Mouse (Mus musculus) lung, embryonic 14.5 days (tissue): Measurements from ENCODE around the gene Nr1h4. TPM values are rescaled to one million over a fixed set of nuclear protein-coding genes. Genes with fewer than 3 reads are reported as not detected.

Source experiments
- ATAC-seq: fragments of 200-750 bp; cut with Nextera tagmentation; 2 replicates; pipeline ENCODE4 v1.8.0; 2017; ENCODE audit warnings: mild to moderate bottlenecking, moderate TSS enrichment, moderate library complexity; ENCODE audit not compliant: insufficient read depth
- DNase-seq: peaks from one replicate; pipeline ENCODE4 v3.0.0-alpha.2; 2015
- H3K27ac ChIP-seq: fragments of 300-500 bp; sonication (generic); 2 replicates; pipeline ENCODE4 v1.5.1; 2014; ENCODE audit warnings: low read depth, mild to moderate bottlenecking, moderate library complexity
- H3K27me3 ChIP-seq: fragments of 300-500 bp; sonication (generic); 2 replicates; pipeline ENCODE4 v1.6.1; 2014; ENCODE audit warnings: low read length, control low read depth; ENCODE audit not compliant: insufficient read depth
- H3K36me3 ChIP-seq: fragments of 300-500 bp; sonication (generic); 2 replicates; pipeline ENCODE4 v1.6.1; 2014; ENCODE audit warnings: control low read depth; ENCODE audit not compliant: insufficient read depth
- H3K4me1 ChIP-seq: fragments of 300-500 bp; sonication (generic); 2 replicates; pipeline ENCODE4 v1.6.1; 2014; ENCODE audit warnings: antibody characterized with exemption, control low read depth; ENCODE audit not compliant: insufficient read depth
- H3K4me2 ChIP-seq: fragments of 300-500 bp; sonication (generic); 2 replicates; pipeline ENCODE4 v1.6.1; 2014; ENCODE audit warnings: mild to moderate bottlenecking
- H3K4me3 ChIP-seq: fragments of 300-500 bp; sonication (generic); 2 replicates; pipeline ENCODE4 v1.5.1; 2014; ENCODE audit warnings: low read depth, low read length
- H3K9ac ChIP-seq: fragments of 300-500 bp; sonication (generic); 2 replicates; pipeline ENCODE4 v1.6.1; 2014
- H3K9me3 ChIP-seq: fragments of 300-500 bp; sonication (generic); 2 replicates; pipeline ENCODE4 v1.6.1; 2016; ENCODE audit warnings: low read depth, low read length, control low read depth
- CTCF ChIP-seq: IDR thresholded peaks from 2 replicates; pipeline ENCODE4 v1.5.1; 2016; ENCODE audit warnings: antibody characterized with exemption, low read depth
- WGBS: fragments of 180-500 bp; shearing (Covaris S2); extraction: QIAGEN DNeasy Blood & Tissue Kit; methylation state at CpG from one replicate; pipeline ENCODE4 v1.1.7; 2014; 5-methylcytosine and 5-hydroxymethylcytosine counted together
- polyA plus RNA-seq: library from polyadenylated mRNA; unstranded; fragments of >200 nt; fragmentation: Nextera tagmentation; extraction: Ambion mirVana; gene quantifications from 2 replicates; pipeline ENCODE4 v1.2.1, GENCODE M21; 2014

Nr1h4 gene
- 0.38 and 0.45 TPM in 2 replicates for polyA plus RNA-seq

- Histone ChIP-seq H3K4me3 (no peak within 1 kb of the TSS), H3K9ac (no peak within 1 kb of the TSS; the same call in 1 of the 2 replicates), H3K9me3 (no peaks in the 10 kb centered on the region), H3K4me1 (peaks cover 14% of the 10 kb centered on the region), H3K27me3 (no peaks in the 10 kb centered on the region), H3K36me3 (no peaks in the 10 kb centered on the region), H3K27ac (peak within 1 kb of the TSS; percentile 12), H3K4me2 (peak within 1 kb of the TSS; percentile 31)
- 35% methylated on average over 17 of the region's 17 CpGs for WGBS
- ATAC-seq, result peak; percentile 40; the same call in 1 of the 2 replicates
- TF ChIP-seq CTCF, result 0 out of 2 replicates have a peak, but pooled peaks have one; percentile 7
- peak; percentile 83 for DNase-seq
Measured at GRCm38 (mm10) chr10:89532929-89533727, at the start of gene Nr1h4. Gene Nr1h4 (minus strand): TSS chr10:89533585.

DNA sequence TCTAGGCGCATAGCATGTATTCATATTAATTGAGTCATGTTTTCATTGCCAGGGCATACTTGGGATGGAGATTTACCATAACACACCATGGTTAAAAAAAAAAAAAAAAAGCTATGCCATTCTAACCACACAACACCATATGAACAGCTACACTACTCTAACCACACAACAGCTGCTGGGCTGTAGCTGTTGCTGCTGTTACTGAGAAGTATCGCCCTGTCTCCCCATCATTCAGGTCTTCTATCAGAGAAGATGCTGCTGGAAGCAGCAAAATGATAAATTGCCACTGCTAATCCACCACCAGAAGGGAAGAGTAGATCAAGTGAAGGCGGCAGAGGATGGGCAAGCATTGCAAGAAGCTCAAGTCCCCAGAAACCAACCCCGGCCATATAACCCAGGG, 45.4 kb upstream of the Nr1h4 start:
- no peak overlapping the region for H3K4me3 ChIP-seq
- ATAC-seq, result no peak
- H3K4me1 ChIP-seq, result no peaks in the 10 kb centered on the region
- no peaks in the 10 kb centered on the region for H3K36me3 ChIP-seq
- H3K9ac ChIP-seq, result no peak overlapping the region
- no peaks in the 10 kb centered on the region for H3K9me3 ChIP-seq
- no peaks in the 10 kb centered on the region for H3K27me3 ChIP-seq
- DNase-seq, result no peak
- TF ChIP-seq CTCF, result no peak
- no peak overlapping the region for H3K27ac ChIP-seq
- WGBS, result 82% methylated on average over 4 of the region's 4 CpGs
- H3K4me2 ChIP-seq, result no peak overlapping the region

DNA sequence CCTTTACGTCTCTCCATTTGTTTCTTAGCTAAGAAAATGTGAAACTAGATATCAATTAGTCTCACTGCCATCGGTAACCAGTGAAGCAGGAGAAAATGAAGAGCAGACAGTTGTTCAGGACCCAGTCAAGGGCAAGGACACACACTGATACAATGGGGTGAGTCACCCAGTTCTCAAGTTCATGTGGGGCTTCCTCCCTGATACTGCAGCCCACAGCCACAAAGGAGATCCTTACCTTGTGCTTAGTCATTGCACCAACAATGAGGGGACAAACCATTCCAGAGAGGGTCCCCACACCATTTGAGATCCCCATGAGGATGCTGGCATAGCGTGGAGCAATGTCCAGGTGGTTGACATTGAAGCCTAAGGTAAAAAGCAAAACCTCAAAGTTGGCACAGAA, 44.3 kb upstream of the Nr1h4 start:
- TF ChIP-seq CTCF, result no peak
- no peak for ATAC-seq

DNA sequence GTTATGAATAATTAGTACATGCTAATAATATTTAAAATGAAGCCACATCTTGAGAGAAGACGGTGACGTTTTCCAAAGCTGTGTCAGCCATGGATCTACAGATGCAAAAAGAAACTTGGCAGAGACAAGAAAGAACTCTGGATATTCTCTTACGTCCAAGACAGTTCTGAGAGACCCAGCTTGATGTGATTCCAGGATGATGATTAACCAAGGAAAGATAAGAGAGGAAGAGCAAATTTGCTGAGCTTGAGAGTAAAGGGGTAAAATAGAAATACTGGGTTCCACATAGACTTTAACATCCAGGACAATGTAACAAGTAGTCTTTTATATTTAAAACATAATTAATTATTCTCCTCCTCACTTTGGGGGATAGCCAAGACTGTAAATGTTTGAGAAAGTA, 40.0 kb upstream of the Nr1h4 start:
- H3K4me3 ChIP-seq, result no peak overlapping the region
- H3K9me3 ChIP-seq, result no peaks in the 10 kb centered on the region
- H3K27ac ChIP-seq, result no peak overlapping the region
- ATAC-seq (no peak), DNase-seq (no peak)
- no peak for TF ChIP-seq CTCF
- no peaks in the 10 kb centered on the region for H3K4me1 ChIP-seq
- no peak overlapping the region for H3K4me2 ChIP-seq
- H3K9ac ChIP-seq, result no peak overlapping the region
- no peaks in the 10 kb centered on the region for H3K36me3 ChIP-seq
- no peaks in the 10 kb centered on the region for H3K27me3 ChIP-seq
- WGBS, result 48% methylated on average over 3 of the region's 3 CpGs

More for the DNA sequence above, 44.3 kb upstream of the Nr1h4 start:
- H3K9me3 ChIP-seq, result no peaks in the 10 kb centered on the region
- DNase-seq, result no peak
- H3K27me3 ChIP-seq, result no peaks in the 10 kb centered on the region
- 82% methylated on average over 3 of the region's 3 CpGs for WGBS
- no peak overlapping the region for H3K27ac ChIP-seq
- no peak overlapping the region for H3K4me3 ChIP-seq
- H3K4me2 ChIP-seq, result no peak overlapping the region
- no peaks in the 10 kb centered on the region for H3K4me1 ChIP-seq
- no peak overlapping the region for H3K9ac ChIP-seq
- no peaks in the 10 kb centered on the region for H3K36me3 ChIP-seq

DNA sequence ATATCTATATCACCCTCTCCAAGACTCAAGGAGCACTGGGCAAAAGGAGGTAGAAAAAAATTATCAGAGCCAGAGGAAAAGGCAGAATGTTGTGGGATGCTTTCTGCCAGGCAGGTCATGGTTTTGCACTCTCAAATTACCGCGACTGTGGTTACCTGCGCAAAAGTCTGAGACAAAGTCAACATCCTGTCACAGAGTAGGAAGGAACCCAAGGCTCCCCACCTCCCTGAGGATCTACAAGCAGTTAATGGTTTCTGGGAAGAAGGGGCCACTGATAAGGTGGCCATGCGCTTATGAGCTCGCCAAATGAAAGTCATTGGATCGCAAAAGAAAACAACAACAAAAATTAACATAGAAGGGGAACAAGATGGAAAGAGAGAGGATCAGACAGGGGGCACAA, 39.6 kb upstream of the Nr1h4 start:
- Histone ChIP-seq H3K4me3 (no peak overlapping the region), H3K27ac (no peak overlapping the region), H3K9me3 (no peaks in the 10 kb centered on the region), H3K4me2 (no peak overlapping the region), H3K4me1 (no peaks in the 10 kb centered on the region), H3K9ac (no peak overlapping the region), H3K36me3 (no peaks in the 10 kb centered on the region), H3K27me3 (no peaks in the 10 kb centered on the region)
- DNase-seq, result no peak
- 73% methylated on average over 6 of the region's 6 CpGs for WGBS
- no peak for TF ChIP-seq CTCF
- ATAC-seq, result no peak

DNA sequence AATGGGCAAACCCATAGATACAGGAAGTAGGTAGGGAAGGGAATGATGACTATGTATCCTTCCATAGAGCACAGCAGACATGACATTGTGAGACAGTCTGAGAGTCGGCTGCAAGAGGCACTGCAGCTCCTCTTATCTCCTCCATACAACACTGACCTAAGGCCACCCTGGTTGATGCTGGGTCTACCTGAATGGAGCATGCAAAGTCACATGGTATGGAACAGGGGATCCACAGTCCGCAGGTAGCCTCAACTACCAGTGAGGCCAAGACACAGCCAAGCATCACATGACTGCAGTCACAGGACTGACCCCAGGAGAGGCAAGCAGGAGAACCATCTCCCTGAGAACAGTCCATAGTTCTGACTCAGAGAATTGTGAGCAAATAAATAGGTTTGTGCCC, 34.0 kb upstream of the Nr1h4 start:
- ATAC-seq (no peak), DNase-seq (no peak)
- WGBS, result 84% methylated on average over 2 of the region's 2 CpGs
- TF ChIP-seq CTCF, result no peak
- H3K9me3 ChIP-seq, result no peaks in the 10 kb centered on the region
- H3K9ac ChIP-seq, result no peak overlapping the region
- no peak overlapping the region for H3K4me2 ChIP-seq
- no peaks in the 10 kb centered on the region for H3K4me1 ChIP-seq
- H3K36me3 ChIP-seq, result no peaks in the 10 kb centered on the region
- no peak overlapping the region for H3K27ac ChIP-seq
- H3K27me3 ChIP-seq, result no peaks in the 10 kb centered on the region
- no peak overlapping the region for H3K4me3 ChIP-seq

GRCm38 (mm10) chr10:89565301-89566022, 32.1 kb upstream of the Nr1h4 start:
- WGBS, result 83% methylated on average over 9 of the region's 9 CpGs
- H3K27me3 ChIP-seq, result no peaks in the 10 kb centered on the region
- no peak for DNase-seq
- no peaks in the 10 kb centered on the region for H3K4me1 ChIP-seq
- no peak overlapping the region for H3K4me2 ChIP-seq
- no peak for TF ChIP-seq CTCF
- no peak overlapping the region for H3K4me3 ChIP-seq
- H3K9ac ChIP-seq, result no peak overlapping the region
- H3K36me3 ChIP-seq, result no peaks in the 10 kb centered on the region
- no peak for ATAC-seq
- no peak overlapping the region for H3K27ac ChIP-seq
- H3K9me3 ChIP-seq, result no peaks in the 10 kb centered on the region
